Mouse (Mus musculus) embryonic fibroblast, embryonic 13.5 days (primary cell): Measurements from ENCODE around the gene Cog3.

Source experiments
- CTCF ChIP-seq: IDR thresholded peaks from 2 replicates; pipeline ENCODE4 v1.5.1; 2011; ENCODE audit warnings: mild to moderate bottlenecking, control low read depth, low read length, moderate library complexity, borderline replicate concordance; ENCODE audit not compliant: insufficient read depth
- POLR2A ChIP-seq: IDR thresholded peaks from 2 replicates; pipeline ENCODE4 v1.6.1; 2011; ENCODE audit warnings: low read depth, mild to moderate bottlenecking, control low read depth, low read length, moderate library complexity

DNA sequence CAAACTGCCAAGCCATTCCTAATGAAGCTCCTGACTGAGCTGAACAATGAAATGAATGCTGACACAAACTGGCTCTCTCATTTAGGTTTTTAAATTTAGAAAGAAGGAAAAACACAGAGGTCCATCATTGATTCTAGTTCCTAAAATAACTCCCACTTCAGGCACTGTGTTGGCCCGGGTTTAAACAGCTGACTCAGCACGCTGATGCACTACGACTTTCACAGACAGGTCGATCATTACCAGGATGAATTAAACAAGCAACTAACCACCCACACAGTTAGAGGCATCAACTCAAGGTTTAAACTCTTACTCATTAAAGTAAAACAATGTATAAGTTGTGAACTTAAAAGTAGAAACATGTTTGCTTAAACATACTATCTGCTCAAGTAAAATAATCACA is 47.7 kb downstream of the Cog3 start:
- TF ChIP-seq POLR2A (no peak), CTCF (no peak)
